Mouse (Mus musculus): Measurements from ENCODE around the gene Farsb. TPM values are rescaled to one million over a fixed set of nuclear protein-coding genes. Genes with fewer than 3 reads are reported as not detected.

The Farsb gene
- polyA plus RNA-seq, 1 experiment from 2014 or later: 122 TPM

Other genes starting within 250 kb of the Farsb start
- gene Sgpp2, start 178.6 kb downstream of the Farsb start, polyA plus RNA-seq (2015; fragmentation: Nextera tagmentation; extraction: Ambion mirVana): 0.12 and 0.29 TPM in 2 replicates
- gene Mogat1, start 22.1 kb upstream of the Farsb start, polyA plus RNA-seq (2015; fragmentation: Nextera tagmentation; extraction: Ambion mirVana): 0.39 and 0.90 TPM in 2 replicates
- gene BC035947, start 23.3 kb upstream of the Farsb start, polyA plus RNA-seq (2015; fragmentation: Nextera tagmentation; extraction: Ambion mirVana): not detected in 2 replicates
- gene Acsl3, start 168.9 kb upstream of the Farsb start, polyA plus RNA-seq (2015; fragmentation: Nextera tagmentation; extraction: Ambion mirVana): 31.1 and 32.4 TPM in 2 replicates
- 3.1 and 3.5 TPM in 2 replicates for gene Utp14b, start 169.1 kb upstream of the Farsb start, polyA plus RNA-seq (2015; fragmentation: Nextera tagmentation; extraction: Ambion mirVana)